Mouse (Mus musculus) cerebral cortex, adult 2 months (tissue): ENCODE data around the gene Hacd2.

ENCODE experiments used
- WGBS: fragments of 180-500 bp; shearing (Covaris S2); methylation state at CpG from one replicate; pipeline ENCODE4 v1.1.7; 2018; 5-methylcytosine and 5-hydroxymethylcytosine counted together

Hacd2 gene

GRCm38 (mm10) chr16:35007361-35007760 lies 14.9 kb upstream of the Hacd2 start:
- WGBS: 68% methylated on average over 1 of the region's 1 CpGs

- 90% methylated on average over 2 of the region's 2 CpGs for WGBS
Measured at GRCm38 (mm10) chr16:35013501-35013900, 8.7 kb upstream of the Hacd2 start.

GRCm38 (mm10) chr16:35016491-35016890 lies 5.7 kb upstream of the Hacd2 start:
- 78% methylated on average over 3 of the region's 3 CpGs for WGBS

GRCm38 (mm10) chr16:35018470-35018974 lies 3.7 kb upstream of the Hacd2 start:
- 95% methylated on average over 1 of the region's 1 CpGs for WGBS

- 47% methylated on average over 5 of the region's 5 CpGs for WGBS
Measured at GRCm38 (mm10) chr16:35021903-35022241, 356 bp upstream of the Hacd2 start.

GRCm38 (mm10) chr16:35023138-35023735 lies 1.0 kb downstream of the Hacd2 start:
- 18% methylated on average over 8 of the region's 8 CpGs for WGBS

GRCm38 (mm10) chr16:35024300-35024699 lies 2.1 kb downstream of the Hacd2 start:
- 94% methylated on average over 5 of the region's 5 CpGs for WGBS

- WGBS: 92% methylated on average over 4 of the region's 4 CpGs
Measured at GRCm38 (mm10) chr16:35025347-35025746, 3.1 kb downstream of the Hacd2 start.

- WGBS: 71% methylated on average over 3 of the region's 3 CpGs
Measured at GRCm38 (mm10) chr16:35033241-35033640, 11.0 kb downstream of the Hacd2 start.

GRCm38 (mm10) chr16:35033809-35034577 lies 11.8 kb downstream of the Hacd2 start:
- WGBS: 34% methylated on average over 8 of the region's 8 CpGs

GRCm38 (mm10) chr16:35034971-35035370 lies 12.7 kb downstream of the Hacd2 start:
- WGBS: 83% methylated on average over 5 of the region's 5 CpGs

- WGBS: 43% methylated on average over 5 of the region's 5 CpGs
Measured at GRCm38 (mm10) chr16:35036754-35037153, 14.5 kb downstream of the Hacd2 start.

GRCm38 (mm10) chr16:35038343-35039057 lies 16.3 kb downstream of the Hacd2 start:
- WGBS: 21% methylated on average over 4 of the region's 4 CpGs

- 63% methylated on average over 1 of the region's 1 CpGs for WGBS
Measured at GRCm38 (mm10) chr16:35040154-35040553, 17.9 kb downstream of the Hacd2 start.

- 94% methylated on average over 7 of the region's 7 CpGs for WGBS
Measured at GRCm38 (mm10) chr16:35041001-35041400, 18.8 kb downstream of the Hacd2 start.

- WGBS: 86% methylated on average over 6 of the region's 6 CpGs
Measured at GRCm38 (mm10) chr16:35046081-35046775, 24.0 kb downstream of the Hacd2 start.

- 83% methylated on average over 6 of the region's 6 CpGs for WGBS
Measured at GRCm38 (mm10) chr16:35047272-35047969, 25.2 kb downstream of the Hacd2 start.

- WGBS: 75% methylated on average over 5 of the region's 5 CpGs
Measured at GRCm38 (mm10) chr16:35051066-35051465, 28.8 kb downstream of the Hacd2 start.

GRCm38 (mm10) chr16:35052191-35052590 lies 30.0 kb downstream of the Hacd2 start:
- WGBS: 100% methylated on average over 1 of the region's 1 CpGs

GRCm38 (mm10) chr16:35054432-35055193 lies 32.4 kb downstream of the Hacd2 start:
- WGBS: 80% methylated on average over 8 of the region's 8 CpGs

- WGBS: 36% methylated on average over 1 of the region's 1 CpGs
Measured at GRCm38 (mm10) chr16:35055194-35055506, 32.9 kb downstream of the Hacd2 start.
